Mouse (Mus musculus) testis, postnatal 10 days (tissue): Measurements from ENCODE around the gene Gatd1.
A peak's percentile ranks its signal among the peaks of the same experiment; 100 is the strongest.

Experiments
- DNase-seq: peaks from one replicate; pipeline ENCODE4 v3.0.0; 2021; ENCODE audit warnings: low spot score

Gatd1 gene

DNA sequence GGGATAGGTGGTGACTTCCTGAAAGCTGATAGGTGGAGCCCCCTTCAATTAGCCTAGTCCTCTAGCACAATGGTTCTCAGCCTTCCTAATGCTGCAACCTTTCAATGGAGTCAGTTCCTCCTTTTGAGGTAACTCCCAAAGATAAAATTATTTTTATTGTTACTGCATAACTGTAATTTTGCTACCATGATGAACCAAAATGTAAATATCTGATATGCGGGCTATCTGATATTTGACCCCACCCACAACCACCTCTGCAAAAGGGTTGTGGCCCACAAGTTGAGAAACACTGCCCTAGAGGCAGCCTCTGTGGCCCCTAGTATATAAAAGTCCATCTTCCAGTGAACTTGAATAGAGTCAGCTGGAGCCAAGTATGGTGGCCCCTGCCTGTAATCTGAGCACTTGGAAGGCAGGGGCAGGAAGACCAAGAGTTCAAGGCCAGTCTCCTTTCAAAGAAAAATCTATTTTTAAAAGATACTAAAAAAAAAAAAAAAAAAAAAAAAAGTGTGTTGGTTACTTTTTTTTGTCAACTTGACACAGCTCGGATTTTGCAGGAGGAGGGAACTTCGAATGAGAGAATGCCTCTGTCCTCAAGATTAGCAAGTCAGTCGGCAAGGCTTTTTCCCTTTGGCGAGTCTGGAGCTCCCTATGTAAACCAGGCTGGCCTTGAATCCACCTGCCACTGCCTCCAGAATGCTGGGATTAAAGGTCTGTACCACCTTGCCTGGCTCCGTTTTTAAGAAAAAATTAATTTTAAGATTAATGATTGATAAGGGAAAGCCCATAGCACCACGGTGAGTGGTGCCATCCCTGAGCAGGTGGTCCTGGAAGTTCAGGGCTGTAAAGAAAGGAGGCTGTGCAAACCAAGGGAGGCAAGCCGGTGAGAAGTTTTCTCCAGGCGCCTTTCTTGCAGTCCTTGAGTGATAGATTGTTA is 23.3 kb downstream of the Gatd1 start:
- DNase-seq, result no peak

GRCm38 (mm10) chr7:141388487-141389109 is 25.3 kb downstream of the Gatd1 start:
- DNase-seq, result no peak

GRCm38 (mm10) chr7:141387807-141388486 is 26.0 kb downstream of the Gatd1 start:
- DNase-seq, result no peak

DNA sequence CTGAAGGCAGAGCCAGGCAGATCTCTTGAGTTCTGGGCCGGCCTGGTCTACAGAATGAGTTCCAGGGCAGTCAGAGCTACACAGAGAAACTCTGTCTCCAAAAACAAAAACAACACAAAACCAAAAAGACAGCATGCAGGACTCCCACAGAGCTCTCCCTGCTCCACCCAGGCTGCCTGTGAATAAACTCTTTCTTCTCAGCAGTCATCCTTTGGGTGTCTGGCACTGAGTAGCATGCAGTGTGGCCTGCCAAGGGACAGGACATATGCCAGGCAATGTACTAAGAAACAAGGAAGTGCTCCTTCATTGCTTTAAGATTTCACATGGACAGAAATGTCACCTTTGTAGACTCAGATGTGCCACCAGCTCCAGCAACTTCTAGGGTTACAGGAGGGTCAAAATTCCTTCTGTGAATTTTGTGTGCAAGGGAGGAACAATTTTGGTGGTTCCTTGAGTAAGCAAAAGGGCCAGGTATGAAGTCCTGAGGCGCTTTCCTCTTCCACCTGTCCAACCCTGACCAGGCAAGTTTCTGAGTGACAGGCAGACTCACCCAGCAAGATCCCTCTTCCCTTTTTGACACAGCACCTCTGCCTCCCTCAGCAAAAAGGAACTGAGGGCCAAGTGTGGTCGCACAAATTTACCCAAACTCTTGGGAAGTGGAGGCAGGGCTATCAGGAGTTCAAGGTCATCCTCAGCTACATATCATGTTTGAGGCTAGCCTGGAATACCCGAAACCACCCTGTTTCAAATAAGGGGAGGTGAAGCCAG is 32.7 kb downstream of the Gatd1 start:
- no peak for DNase-seq

GRCm38 (mm10) chr7:141379584-141379983 is 34.4 kb downstream of the Gatd1 start:
- no peak for DNase-seq

DNA sequence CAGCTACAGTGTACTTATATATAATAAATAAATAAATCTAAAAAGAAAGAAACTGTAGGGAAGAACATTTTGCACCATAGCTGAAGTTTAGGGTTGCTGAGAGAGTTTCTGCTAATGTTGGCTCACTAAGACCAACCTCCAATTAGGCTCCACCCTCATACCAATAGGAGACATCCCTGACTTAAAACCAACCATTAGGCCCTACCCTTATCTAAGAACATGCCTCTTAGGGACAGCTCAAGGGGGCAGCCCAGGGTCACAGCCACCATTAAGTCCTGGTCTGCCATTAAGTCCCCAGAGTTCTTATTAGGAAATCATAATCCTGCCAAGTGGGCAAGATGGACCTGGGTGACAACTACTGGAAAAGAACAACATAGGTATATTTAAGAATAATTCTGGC is 39.5 kb downstream of the Gatd1 start:
- no peak for DNase-seq

GRCm38 (mm10) chr7:141373611-141374010 is 40.3 kb downstream of the Gatd1 start:
- no peak for DNase-seq

DNA sequence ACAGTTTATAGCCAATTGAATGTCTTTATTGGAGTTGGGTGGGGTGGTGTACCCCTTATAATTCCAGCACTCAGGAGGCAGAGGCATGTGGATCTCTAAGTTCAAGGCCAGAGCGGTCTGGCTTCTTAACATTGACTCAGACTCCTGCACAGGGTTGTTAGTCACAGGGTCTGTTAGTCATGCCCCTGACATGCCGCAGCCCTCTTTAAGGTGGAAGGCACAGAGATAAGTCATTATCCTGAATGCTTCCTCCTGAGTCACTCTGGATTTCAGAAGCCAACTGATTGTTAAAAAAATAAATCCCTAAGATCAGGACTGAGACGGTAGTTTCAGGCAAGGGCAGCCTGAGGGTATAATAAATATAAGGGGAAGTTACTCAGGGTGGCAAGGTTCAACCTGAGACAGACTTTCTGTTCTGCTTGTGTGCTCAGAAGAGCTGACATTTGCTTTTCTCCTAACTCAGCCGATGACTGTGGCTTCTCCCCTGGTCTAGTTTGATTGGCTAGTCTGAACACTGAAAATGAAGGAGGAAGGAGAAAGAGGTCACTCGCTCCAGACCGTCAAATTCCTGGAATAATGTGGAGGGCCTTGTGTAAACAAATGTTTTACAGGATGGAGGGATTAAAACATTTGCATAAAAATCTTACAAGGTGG is 41.9 kb downstream of the Gatd1 start:
- DNase-seq, result no peak

- DNase-seq, result no peak
Measured at GRCm38 (mm10) chr7:141369918-141370317, 44.0 kb downstream of the Gatd1 start.

DNA sequence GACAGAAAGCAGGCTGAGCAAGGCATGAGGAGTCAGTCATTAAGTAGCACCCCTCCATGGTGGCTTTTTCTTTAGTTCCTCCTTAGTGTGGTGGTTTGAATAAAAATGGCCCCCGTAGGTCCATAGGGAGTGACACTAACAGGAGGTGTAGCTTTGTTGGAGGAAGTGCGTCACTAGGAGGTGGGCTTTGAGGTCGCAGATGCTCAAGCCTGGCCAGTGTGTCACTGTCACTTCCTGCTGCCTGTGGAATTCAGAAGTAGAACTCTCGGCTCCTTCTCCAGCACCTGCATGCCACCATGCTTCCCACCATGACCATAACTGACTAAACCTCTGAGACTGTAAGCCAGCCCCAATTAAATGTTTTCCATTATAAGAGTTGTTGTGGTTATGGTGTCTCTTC is 46.6 kb downstream of the Gatd1 start:
- no peak for DNase-seq

GRCm38 (mm10) chr7:141365049-141365445 is 48.9 kb downstream of the Gatd1 start:
- no peak for DNase-seq

- no peak for DNase-seq
Measured at GRCm38 (mm10) chr7:141364349-141365048, 49.4 kb downstream of the Gatd1 start.

- DNase-seq, result no peak
Measured at GRCm38 (mm10) chr7:141363752-141364125, 50.2 kb downstream of the Gatd1 start.

- peak; percentile 82 for DNase-seq
Measured at GRCm38 (mm10) chr7:141363106-141363751, 50.7 kb downstream of the Gatd1 start.

GRCm38 (mm10) chr7:141361510-141361909 is 52.4 kb downstream of the Gatd1 start:
- peak; percentile 66 for DNase-seq
